Mouse (Mus musculus): ENCODE measurements around the gene Eif2s3x. TPM values are rescaled to one million over a fixed set of nuclear protein-coding genes. Genes with fewer than 3 reads are reported as not detected.

Gene Eif2s3x
- polyA plus RNA-seq, 1 experiment from 2014 or later, result 65.9 TPM

DNA sequence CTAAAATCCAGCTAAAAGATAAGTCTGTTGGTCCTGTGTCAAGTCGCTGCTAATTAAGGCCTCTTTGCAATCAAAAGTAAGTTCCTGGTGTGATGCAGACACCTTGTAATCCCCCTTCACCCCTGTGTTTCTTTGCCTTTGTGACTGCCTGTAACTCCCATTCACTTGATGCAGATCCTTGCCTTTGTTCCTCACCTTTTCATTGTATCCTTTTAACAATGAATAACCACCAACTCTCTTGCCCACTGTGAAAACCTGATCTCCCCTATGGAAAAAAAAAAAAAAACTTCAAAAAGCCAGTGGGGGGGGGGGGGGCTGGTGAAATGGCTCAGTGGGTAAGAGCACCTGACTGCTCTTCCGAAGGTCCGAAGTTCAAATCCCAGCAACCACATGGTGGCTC is 28.8 kb downstream of the Eif2s3x start:
- no peaks in the 10 kb centered on the region for H3K9me3 ChIP-seq (replicated peaks)
- H3K27me3 ChIP-seq, result peaks cover 4% of the 10 kb centered on the region; the same call in 1 of the 2 replicates
- H3K4me3 ChIP-seq (replicated peaks), result no peak overlapping the region
- H3K4me1 ChIP-seq, result no peaks in the 10 kb centered on the region
- H3K36me3 ChIP-seq, result no peaks in the 10 kb centered on the region
- WGBS, result 47% methylated on average over 3 of the region's 3 CpGs
- ATAC-seq (ENCODE audit: insufficient number of reproducible peaks, low FRiP score, low TSS enrichment, low read depth), result no peak
- no peak overlapping the region for H3K27ac ChIP-seq (replicated peaks)
- H3K9ac ChIP-seq, result no peak overlapping the region
- no peak overlapping the region for H3K4me2 ChIP-seq (replicated peaks)

DNA sequence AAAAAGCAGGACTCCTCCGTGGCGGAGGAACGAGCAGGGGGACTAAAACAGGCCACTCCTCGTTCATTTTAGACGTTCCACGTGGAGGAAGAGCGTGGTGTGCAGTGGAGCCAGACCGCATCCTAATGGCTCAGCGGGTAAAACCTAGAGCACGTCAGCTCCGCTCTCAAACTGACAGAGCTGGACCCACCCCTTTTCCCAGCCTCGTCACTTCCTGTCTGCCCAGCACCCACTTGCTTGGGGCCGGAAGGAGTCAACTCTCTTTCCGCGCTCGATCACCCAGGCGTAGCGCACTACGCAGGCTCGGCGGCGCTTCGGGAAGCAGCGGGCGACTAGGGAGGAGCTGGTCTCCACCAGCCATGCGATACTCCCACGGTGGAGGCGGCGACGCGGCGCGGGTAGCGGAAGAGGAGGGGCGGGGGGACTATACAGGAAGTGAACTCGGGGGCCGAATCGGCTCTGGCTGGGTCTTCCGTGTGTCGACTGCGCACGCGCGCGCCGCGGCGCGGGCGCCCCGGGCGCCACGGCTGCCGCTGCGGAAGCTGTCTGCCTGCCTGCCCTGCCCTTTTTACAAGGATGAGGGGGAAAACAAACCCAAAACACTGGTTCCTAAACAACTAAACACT is 34.8 kb downstream of the Eif2s3x start:
- WGBS, result under 1% methylated on average over 55 of the region's 55 CpGs
- peak overlapping the region; percentile 55 for H3K4me2 ChIP-seq (replicated peaks)
- no peaks in the 10 kb centered on the region for H3K36me3 ChIP-seq
- peak overlapping the region; percentile 54 for H3K4me3 ChIP-seq (replicated peaks)
- ATAC-seq (ENCODE audit: insufficient number of reproducible peaks, low FRiP score, low TSS enrichment, low read depth), result peak; percentile 98
- no peaks in the 10 kb centered on the region for H3K4me1 ChIP-seq
- peaks cover 15% of the 10 kb centered on the region for H3K27me3 ChIP-seq
- H3K9me3 ChIP-seq (replicated peaks), result no peaks in the 10 kb centered on the region
- peak overlapping the region; percentile 21 for H3K9ac ChIP-seq
- peak overlapping the region; percentile 99 for H3K27ac ChIP-seq (replicated peaks)

GRCm38 (mm10) chrX:94169348-94169747 is 43.3 kb downstream of the Eif2s3x start:
- no peaks in the 10 kb centered on the region for H3K9me3 ChIP-seq (replicated peaks)
- H3K4me3 ChIP-seq (replicated peaks), result no peak overlapping the region
- 79% methylated on average over 6 of the region's 6 CpGs for WGBS
- H3K9ac ChIP-seq, result no peak overlapping the region
- ATAC-seq (ENCODE audit: insufficient number of reproducible peaks, low FRiP score, low TSS enrichment, low read depth), result no peak
- H3K27me3 ChIP-seq, result peaks cover 16% of the 10 kb centered on the region
- H3K27ac ChIP-seq (replicated peaks), result no peak overlapping the region
- no peaks in the 10 kb centered on the region for H3K36me3 ChIP-seq
- H3K4me1 ChIP-seq, result no peaks in the 10 kb centered on the region
- H3K4me2 ChIP-seq (replicated peaks), result no peak overlapping the region

GRCm38 (mm10) chrX:94152251-94152830 is 60.3 kb downstream of the Eif2s3x start:
- H3K9me3 ChIP-seq (replicated peaks), result no peaks in the 10 kb centered on the region
- peaks cover 46% of the 10 kb centered on the region for H3K27me3 ChIP-seq
- 40% methylated on average over 11 of the region's 11 CpGs for WGBS
- no peak overlapping the region for H3K4me3 ChIP-seq (replicated peaks)
- H3K27ac ChIP-seq (replicated peaks), result no peak overlapping the region
- no peak overlapping the region for H3K9ac ChIP-seq
- H3K36me3 ChIP-seq, result no peaks in the 10 kb centered on the region
- H3K4me2 ChIP-seq (replicated peaks), result no peak overlapping the region
- H3K4me1 ChIP-seq, result no peaks in the 10 kb centered on the region
- ATAC-seq (ENCODE audit: insufficient number of reproducible peaks, low FRiP score, low TSS enrichment, low read depth), result no peak

DNA sequence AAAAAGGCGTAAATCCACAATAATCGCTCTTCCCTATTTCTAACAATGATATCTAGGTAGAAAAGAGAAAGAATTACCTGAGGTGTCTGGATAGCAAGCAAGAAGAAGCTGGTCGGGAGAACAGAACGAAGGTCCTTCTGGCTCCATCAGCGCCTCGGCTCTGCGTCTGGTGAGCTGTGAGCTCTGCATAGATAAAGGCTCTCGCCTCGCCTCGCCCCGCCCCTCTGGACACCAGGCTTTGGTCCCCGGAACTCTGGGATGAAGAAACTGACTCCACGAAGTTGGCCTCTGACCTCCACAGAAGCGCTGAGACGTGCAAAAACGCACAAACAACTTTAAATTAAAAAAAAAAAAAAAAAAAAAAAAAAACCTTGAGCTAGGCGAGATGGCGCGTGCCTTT is 62.2 kb downstream of the Eif2s3x start:
- Histone ChIP-seq H3K4me1 (no peaks in the 10 kb centered on the region), H3K4me2 (replicated peaks) (no peak overlapping the region), H3K9ac (no peak overlapping the region), H3K9me3 (replicated peaks) (no peaks in the 10 kb centered on the region), H3K36me3 (no peaks in the 10 kb centered on the region), H3K27ac (replicated peaks) (no peak overlapping the region), H3K4me3 (replicated peaks) (no peak overlapping the region), H3K27me3 (peaks cover 48% of the 10 kb centered on the region)
- ATAC-seq (ENCODE audit: insufficient number of reproducible peaks, low FRiP score, low TSS enrichment, low read depth), result no peak
- WGBS, result 78% methylated on average over 19 of the region's 19 CpGs

DNA sequence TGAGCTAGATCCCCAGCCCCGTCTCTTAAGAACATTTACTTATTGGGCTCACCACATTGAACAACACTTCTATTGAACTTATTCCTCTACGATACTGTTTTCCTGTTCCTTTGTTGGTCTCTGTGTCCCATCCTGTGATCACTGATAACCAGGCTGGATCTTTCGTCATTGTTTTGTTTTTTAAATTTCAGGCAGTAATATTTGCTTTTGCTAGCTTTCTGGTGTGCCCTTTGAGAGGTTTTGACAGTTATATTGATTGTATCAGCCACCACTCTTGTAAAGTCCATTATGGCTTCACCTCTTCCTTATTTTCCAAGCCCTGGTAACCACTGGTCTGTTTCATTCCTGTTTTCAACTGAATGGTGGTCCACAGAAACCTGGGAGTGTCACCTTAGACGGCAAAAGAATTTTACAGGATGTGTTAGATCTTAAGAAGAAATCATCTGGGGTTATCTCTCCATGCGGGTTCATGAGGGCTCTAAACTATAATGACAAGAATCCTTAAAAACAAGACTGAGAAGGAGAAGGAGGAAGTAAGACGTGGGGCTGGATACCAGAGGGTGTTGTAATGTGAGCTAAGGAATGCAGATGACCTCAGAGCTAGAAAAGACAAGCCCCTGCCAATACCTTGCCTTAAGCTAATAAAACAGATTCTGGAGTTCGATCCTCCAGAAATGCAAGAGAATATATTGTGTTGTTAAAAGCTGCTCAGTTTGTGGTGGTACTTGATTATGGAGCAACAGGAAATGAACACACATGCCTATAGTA is 70.5 kb downstream of the Eif2s3x start:
- Histone ChIP-seq H3K4me3 (replicated peaks) (no peak overlapping the region), H3K36me3 (no peaks in the 10 kb centered on the region), H3K9me3 (replicated peaks) (no peaks in the 10 kb centered on the region), H3K9ac (no peak overlapping the region), H3K4me1 (no peaks in the 10 kb centered on the region), H3K27ac (replicated peaks) (no peak overlapping the region), H3K27me3 (peaks cover 28% of the 10 kb centered on the region), H3K4me2 (replicated peaks) (no peak overlapping the region)
- ATAC-seq (ENCODE audit: insufficient number of reproducible peaks, low FRiP score, low TSS enrichment, low read depth), result no peak
- 64% methylated on average over 7 of the region's 7 CpGs for WGBS

GRCm38 (mm10) chrX:94140080-94140479 is 72.6 kb downstream of the Eif2s3x start:
- 96% methylated on average over 1 of the region's 1 CpGs for WGBS
- H3K4me3 ChIP-seq (replicated peaks), result no peak overlapping the region

More at GRCm38 (mm10) chrX:94140080-94140479, 72.6 kb downstream of the Eif2s3x start:
- Histone ChIP-seq H3K4me1 (no peaks in the 10 kb centered on the region), H3K9ac (no peak overlapping the region), H3K27me3 (peaks cover 34% of the 10 kb centered on the region), H3K36me3 (no peaks in the 10 kb centered on the region), H3K9me3 (replicated peaks) (no peaks in the 10 kb centered on the region), H3K4me2 (replicated peaks) (no peak overlapping the region), H3K27ac (replicated peaks) (no peak overlapping the region)
- ATAC-seq (ENCODE audit: insufficient number of reproducible peaks, low FRiP score, low TSS enrichment, low read depth), result no peak

Other genes with a start within 250 kb of the Eif2s3x start
- not detected in 2 replicates for gene AU015836, start 244.2 kb downstream of the Eif2s3x start, polyA plus RNA-seq (2015; fragmentation: Nextera tagmentation; extraction: Ambion mirVana)
- 28.0 and 33.7 TPM in 2 replicates for gene Zfx, start 89.2 kb downstream of the Eif2s3x start, polyA plus RNA-seq (2015; fragmentation: Nextera tagmentation; extraction: Ambion mirVana)
- gene Klhl15, start 21.7 kb upstream of the Eif2s3x start, polyA plus RNA-seq (2015; fragmentation: Nextera tagmentation; extraction: Ambion mirVana), result 9.0 and 9.8 TPM in 2 replicates
- 0.05 TPM in 1 of 2 replicates, not detected in the other for gene Fam90a1b, start 153.9 kb upstream of the Eif2s3x start, polyA plus RNA-seq (2015; fragmentation: Nextera tagmentation; extraction: Ambion mirVana)
- gene Apoo, start 154.3 kb upstream of the Eif2s3x start, polyA plus RNA-seq (2015; fragmentation: Nextera tagmentation; extraction: Ambion mirVana), result 61.3 and 71.3 TPM in 2 replicates